Comparison of ENCODE assay signal across 20 mouse cellular contexts in the genomic region with DNA sequence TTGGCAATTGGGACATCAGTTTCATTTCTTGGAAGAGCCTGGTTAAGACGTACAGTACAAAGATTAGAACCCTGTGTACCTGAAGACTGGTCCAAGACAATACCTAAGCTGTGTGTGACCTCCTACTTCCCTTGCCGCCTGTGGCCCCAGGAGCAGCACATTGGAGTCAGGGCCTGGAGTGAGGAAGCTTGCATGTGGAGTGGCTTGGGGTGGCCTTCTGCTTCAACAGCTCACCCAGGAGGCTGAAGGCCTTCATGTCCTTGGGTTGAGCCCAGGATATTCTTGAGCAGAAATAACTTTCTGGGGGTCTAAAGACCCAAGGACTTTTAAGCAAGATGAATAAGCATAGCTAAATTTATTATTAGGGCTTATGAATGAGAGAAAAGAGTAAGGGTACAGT.
DNase-seq lines count a peak whose midpoint lies in the region; ATAC-seq lines count a peak whose summit lies in the region.
"Had no signal": no experiment of that assay in that cellular context is flagged by ENCODE, and none has a peak within 500 bp of the region (broad histone marks: within the 10 kb centered on the region; RNA-seq: fewer than 3 reads in every experiment).

No protein-coding gene starts in this region.

- no peak overlapping the region for H3K9ac ChIP-seq in midbrain, embryonic 13.5 days (replicated peaks)
- H3K9ac ChIP-seq: forebrain, embryonic 13.5 days; hindbrain, embryonic 13.5 days; intestine, embryonic 15.5 days; lung, embryonic 14.5 days had no signal

- intact Hi-C loops in heart, postnatal 10 days (cut with DNase I): loop anchor here (5.0 kb wide), 1 partner anchor 65 kb away; no protein-coding TSS in a partner anchor

- no peaks in the 10 kb centered on the region for H3K36me3 ChIP-seq in heart, embryonic 10.5 days
- H3K36me3 ChIP-seq in embryonic facial prominence, embryonic 10.5 days (replicated peaks): no peaks in the 10 kb centered on the region
- no peaks in the 10 kb centered on the region for H3K36me3 ChIP-seq in limb, embryonic 10.5 days
- H3K36me3 ChIP-seq in midbrain, embryonic 13.5 days: no peaks in the 10 kb centered on the region
- H3K36me3 ChIP-seq: hindbrain, embryonic 13.5 days; intestine, embryonic 15.5 days had no signal

- no peak overlapping the region for H3K27ac ChIP-seq in heart, embryonic 10.5 days
- H3K27ac ChIP-seq in embryonic facial prominence, embryonic 10.5 days (replicated peaks): no peak overlapping the region
- H3K27ac ChIP-seq in limb, embryonic 10.5 days: no peak overlapping the region
- no peak overlapping the region for H3K27ac ChIP-seq in midbrain, embryonic 13.5 days
- H3K27ac ChIP-seq: forebrain, embryonic 13.5 days; hindbrain, embryonic 13.5 days had no signal

- WGBS in heart, embryonic 10.5 days: 75% methylated on average over 2 of the region's 2 CpGs
- 85% methylated on average over 2 of the region's 2 CpGs for WGBS in embryonic facial prominence, embryonic 10.5 days
- 90% methylated on average over 2 of the region's 2 CpGs for WGBS in limb, embryonic 10.5 days
- 81% methylated on average over 2 of the region's 2 CpGs for WGBS in midbrain, embryonic 13.5 days

- no peak overlapping the region for H3K4me2 ChIP-seq in midbrain, embryonic 13.5 days (replicated peaks)
- H3K4me2 ChIP-seq: forebrain, embryonic 13.5 days; hindbrain, embryonic 13.5 days; intestine, embryonic 15.5 days; liver, embryonic 11.5 days; lung, embryonic 14.5 days; midbrain, embryonic 11.5 days had no signal

- ATAC-seq in activated CD4-positive, CD25-positive, alpha-beta regulatory T cell, adult 4 months: no peak
- ATAC-seq in midbrain, embryonic 13.5 days: no peak
- ATAC-seq: forebrain, embryonic 13.5 days had no signal

- H3K9me3 ChIP-seq in heart, embryonic 10.5 days: no peaks in the 10 kb centered on the region
- no peaks in the 10 kb centered on the region for H3K9me3 ChIP-seq in embryonic facial prominence, embryonic 10.5 days
- no peaks in the 10 kb centered on the region for H3K9me3 ChIP-seq in limb, embryonic 10.5 days (replicated peaks)
- H3K9me3 ChIP-seq in midbrain, embryonic 13.5 days: no peaks in the 10 kb centered on the region
- H3K9me3 ChIP-seq: forebrain, embryonic 13.5 days; G1E; hindbrain, embryonic 13.5 days; intestine, embryonic 15.5 days had no signal

- peaks cover 31% of the 10 kb centered on the region for H3K4me1 ChIP-seq in heart, embryonic 10.5 days
- H3K4me1 ChIP-seq in embryonic facial prominence, embryonic 10.5 days: peaks cover 10% of the 10 kb centered on the region
- peaks cover 7% of the 10 kb centered on the region; the same call in 1 of the 2 replicates for H3K4me1 ChIP-seq in limb, embryonic 10.5 days
- H3K4me1 ChIP-seq in midbrain, embryonic 13.5 days (replicated peaks): no peaks in the 10 kb centered on the region
- H3K4me1 ChIP-seq: forebrain, embryonic 13.5 days; hindbrain, embryonic 13.5 days had no signal

- no peaks in the 10 kb centered on the region for H3K27me3 ChIP-seq in heart, embryonic 10.5 days (ENCODE audit: insufficient read depth, poor library complexity, severe bottlenecking)
- no peaks in the 10 kb centered on the region for H3K27me3 ChIP-seq in embryonic facial prominence, embryonic 10.5 days (replicated peaks; ENCODE audit: low read depth, poor library complexity, severe bottlenecking)
- no peaks in the 10 kb centered on the region for H3K27me3 ChIP-seq in limb, embryonic 10.5 days (ENCODE audit: low read depth, poor library complexity, severe bottlenecking)
- H3K27me3 ChIP-seq in midbrain, embryonic 13.5 days: no peaks in the 10 kb centered on the region
- H3K27me3 ChIP-seq: forebrain, embryonic 13.5 days; hindbrain, embryonic 13.5 days; intestine, embryonic 15.5 days had no signal

- no peak overlapping the region for H3K4me3 ChIP-seq in heart, embryonic 10.5 days
- H3K4me3 ChIP-seq in embryonic facial prominence, embryonic 10.5 days: no peak overlapping the region
- H3K4me3 ChIP-seq in limb, embryonic 10.5 days: no peak overlapping the region
- no peak overlapping the region for H3K4me3 ChIP-seq in midbrain, embryonic 13.5 days (replicated peaks)
- H3K4me3 ChIP-seq: erythroblast, embryonic 14.5 days; forebrain, embryonic 13.5 days; hindbrain, embryonic 13.5 days; intestine, embryonic 15.5 days had no signal

- peak; percentile 53 for DNase-seq in heart, embryonic 10.5 days (ENCODE audit: low spot score)
- DNase-seq in heart, postnatal 10 days: no peak
- DNase-seq in kidney, postnatal 10 days: peak; percentile 1
- DNase-seq in kidney, adult 11 months: no peak
- DNase-seq in embryonic facial prominence, embryonic 10.5 days (ENCODE audit: low spot score): peak; percentile 1
- DNase-seq in limb, embryonic 10.5 days (ENCODE audit: low spot score): peak; percentile 15
- DNase-seq: cerebellum, adult 11-12 months; cerebellum, postnatal 14 days; gastrocnemius, postnatal 14 days; lung, embryonic 14.5 days; thymus, postnatal 36 days had no signal

Comparison
In these comparisons a context has a peak if more than half of its experiments do, and no peak if none do; other contexts are left out.
1. DNase-seq: peak in heart, embryonic 10.5 days (single experiment), kidney, postnatal 10 days (single experiment), embryonic facial prominence, embryonic 10.5 days (single experiment) and limb, embryonic 10.5 days (single experiment); none in heart, postnatal 10 days (0 of 2) and kidney, adult 11 months (single experiment).